Mouse (Mus musculus): ENCODE results near the gene N4bp2l2. TPM values are rescaled to one million over a fixed set of nuclear protein-coding genes. Genes with fewer than 3 reads are reported as not detected.
"Not testable (repeated sequence)": the region's sequence is repeated elsewhere in the genome, so short reads cannot be mapped to it uniquely, and the experiment has no call there.

The N4bp2l2 gene
- polyA plus RNA-seq, 1 experiment from 2014 or later = 30.4 TPM

GRCm38 (mm10) chr5:150668731-150669130, 2.7 kb upstream of the N4bp2l2 start:
- Histone ChIP-seq H3K27ac (no peak overlapping the region), H3K27me3 (ENCODE audit: insufficient read depth, poor library complexity, severe bottlenecking) (no peaks in the 10 kb centered on the region), H3K4me1 (replicated peaks) (peaks cover 9% of the 10 kb centered on the region; the same call in 1 of the 2 replicates), H3K4me3 (no peak overlapping the region), H3K36me3 (no peaks in the 10 kb centered on the region), H3K9me3 (no peaks in the 10 kb centered on the region)
- 61% methylated on average over 4 of the region's 4 CpGs for WGBS
- DNase-seq (ENCODE audit: low spot score) = no peak

GRCm38 (mm10) chr5:150665132-150665954, 640 bp downstream of the N4bp2l2 start:
- Histone ChIP-seq H3K36me3 (peaks cover 24% of the 10 kb centered on the region), H3K9me3 (no peaks in the 10 kb centered on the region), H3K27ac (peak overlapping the region; percentile 93), H3K27me3 (ENCODE audit: insufficient read depth, poor library complexity, severe bottlenecking) (no peaks in the 10 kb centered on the region), H3K4me1 (replicated peaks) (peaks cover 9% of the 10 kb centered on the region; the same call in 1 of the 2 replicates), H3K4me3 (peak overlapping the region; percentile 91)
- WGBS = under 1% methylated on average over 52 of the region's 52 CpGs
- peak; percentile 94 for DNase-seq (ENCODE audit: low spot score)

GRCm38 (mm10) chr5:150664794-150665131, 1.2 kb downstream of the N4bp2l2 start:
- WGBS = 0% methylated on average over 10 of the region's 10 CpGs
- peak overlapping the region; percentile 91 for H3K4me3 ChIP-seq
- H3K27me3 ChIP-seq (ENCODE audit: insufficient read depth, poor library complexity, severe bottlenecking) = no peaks in the 10 kb centered on the region
- peaks cover 29% of the 10 kb centered on the region for H3K36me3 ChIP-seq
- peak overlapping the region; percentile 93 for H3K27ac ChIP-seq
- no peaks in the 10 kb centered on the region for H3K9me3 ChIP-seq
- H3K4me1 ChIP-seq (replicated peaks) = peaks cover 9% of the 10 kb centered on the region; the same call in 1 of the 2 replicates
- DNase-seq (ENCODE audit: low spot score) = no peak

GRCm38 (mm10) chr5:150663926-150664325, 2.1 kb downstream of the N4bp2l2 start:
- not testable (repeated sequence) for H3K27ac ChIP-seq; H3K4me1 ChIP-seq (replicated peaks); DNase-seq (ENCODE audit: low spot score); H3K27me3 ChIP-seq (ENCODE audit: insufficient read depth, poor library complexity, severe bottlenecking); H3K9me3 ChIP-seq
- Histone ChIP-seq H3K4me3 (peak overlapping the region; percentile 91; the same call in 1 of the 2 replicates), H3K36me3 (peaks cover 36% of the 10 kb centered on the region)
- 92% methylated on average over 7 of the region's 7 CpGs for WGBS

DNA sequence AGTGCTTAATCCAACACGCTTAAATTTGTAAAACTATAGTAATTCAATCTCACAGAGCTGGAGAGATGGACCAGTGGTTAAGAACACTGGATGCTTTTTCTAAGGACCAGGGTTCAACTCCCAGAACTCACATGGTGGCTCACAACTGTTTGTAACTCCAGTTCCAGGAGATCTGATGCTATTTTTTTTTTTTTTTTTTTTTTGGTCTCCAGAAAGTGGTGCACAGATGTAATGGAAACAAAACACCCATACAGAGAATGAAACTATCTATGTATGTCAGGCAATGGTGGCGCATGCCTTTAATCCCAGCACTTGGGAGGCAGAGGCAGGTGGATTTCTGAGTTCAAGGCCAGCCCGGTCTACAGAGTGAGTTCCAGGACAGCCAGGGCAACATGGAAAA, 5.7 kb downstream of the N4bp2l2 start:
- H3K27me3 ChIP-seq (ENCODE audit: insufficient read depth, poor library complexity, severe bottlenecking); H3K9me3 ChIP-seq; DNase-seq (ENCODE audit: low spot score); H3K4me3 ChIP-seq; H3K27ac ChIP-seq; H3K4me1 ChIP-seq (replicated peaks): not testable (repeated sequence)
- 97% methylated on average over 3 of the region's 3 CpGs for WGBS
- peaks cover 71% of the 10 kb centered on the region for H3K36me3 ChIP-seq

DNA sequence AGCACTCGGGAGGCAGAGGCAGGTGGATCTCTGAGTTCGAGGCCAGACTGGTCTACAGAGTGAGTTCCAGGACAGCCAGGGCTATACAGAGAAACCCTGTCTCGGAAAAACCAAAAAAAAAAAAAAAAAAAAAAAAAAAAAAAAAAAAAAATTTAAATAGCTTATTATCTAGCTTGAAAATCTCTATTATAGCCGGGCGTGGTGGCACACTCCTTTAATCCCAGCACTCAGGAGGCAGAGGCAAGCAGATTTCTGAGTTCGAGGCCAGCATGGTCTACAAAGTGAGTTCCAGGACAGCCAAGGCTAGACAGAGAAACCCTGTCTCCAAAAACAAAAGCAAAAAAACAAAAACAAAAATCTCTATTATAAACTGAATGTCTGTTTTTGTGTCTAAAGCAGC, 6.6 kb downstream of the N4bp2l2 start:
- H3K27me3 ChIP-seq (ENCODE audit: insufficient read depth, poor library complexity, severe bottlenecking); H3K4me1 ChIP-seq (replicated peaks); H3K9me3 ChIP-seq; DNase-seq (ENCODE audit: low spot score); H3K4me3 ChIP-seq; H3K27ac ChIP-seq: not testable (repeated sequence)
- 98% methylated on average over 6 of the region's 6 CpGs for WGBS
- H3K36me3 ChIP-seq = peaks cover 79% of the 10 kb centered on the region

GRCm38 (mm10) chr5:150654548-150654947, 11.4 kb downstream of the N4bp2l2 start:
- Histone ChIP-seq H3K36me3 (peaks cover 68% of the 10 kb centered on the region), H3K9me3 (no peaks in the 10 kb centered on the region), H3K27me3 (ENCODE audit: insufficient read depth, poor library complexity, severe bottlenecking) (no peaks in the 10 kb centered on the region), H3K27ac (no peak overlapping the region), H3K4me1 (replicated peaks) (no peaks in the 10 kb centered on the region), H3K4me3 (no peak overlapping the region)
- no peak for DNase-seq (ENCODE audit: low spot score)

- 82% methylated on average over 2 of the region's 2 CpGs for WGBS
- Histone ChIP-seq H3K27ac (no peak overlapping the region), H3K9me3 (no peaks in the 10 kb centered on the region), H3K36me3 (peaks cover 69% of the 10 kb centered on the region), H3K4me1 (replicated peaks) (no peaks in the 10 kb centered on the region), H3K27me3 (ENCODE audit: insufficient read depth, poor library complexity, severe bottlenecking) (no peaks in the 10 kb centered on the region), H3K4me3 (no peak overlapping the region)
- no peak for DNase-seq (ENCODE audit: low spot score)
These were observed 13.4 kb downstream of the N4bp2l2 start for GRCm38 (mm10) chr5:150652578-150652977.

- 95% methylated on average over 4 of the region's 4 CpGs for WGBS
These were observed 21.1 kb downstream of the N4bp2l2 start for GRCm38 (mm10) chr5:150644926-150645325.

GRCm38 (mm10) chr5:150643390-150643789, 22.6 kb downstream of the N4bp2l2 start:
- H3K9me3 ChIP-seq; H3K27ac ChIP-seq; H3K4me1 ChIP-seq (replicated peaks); DNase-seq (ENCODE audit: low spot score); H3K4me3 ChIP-seq; H3K27me3 ChIP-seq (ENCODE audit: insufficient read depth, poor library complexity, severe bottlenecking): not testable (repeated sequence)
- peaks cover 88% of the 10 kb centered on the region for H3K36me3 ChIP-seq
- 93% methylated on average over 4 of the region's 4 CpGs for WGBS

More at GRCm38 (mm10) chr5:150644926-150645325, 21.1 kb downstream of the N4bp2l2 start:
- Histone ChIP-seq H3K36me3 (peaks cover 95% of the 10 kb centered on the region), H3K4me1 (replicated peaks) (no peaks in the 10 kb centered on the region), H3K27ac (no peak overlapping the region), H3K9me3 (no peaks in the 10 kb centered on the region), H3K4me3 (no peak overlapping the region), H3K27me3 (ENCODE audit: insufficient read depth, poor library complexity, severe bottlenecking) (no peaks in the 10 kb centered on the region)
- no peak for DNase-seq (ENCODE audit: low spot score)

DNA sequence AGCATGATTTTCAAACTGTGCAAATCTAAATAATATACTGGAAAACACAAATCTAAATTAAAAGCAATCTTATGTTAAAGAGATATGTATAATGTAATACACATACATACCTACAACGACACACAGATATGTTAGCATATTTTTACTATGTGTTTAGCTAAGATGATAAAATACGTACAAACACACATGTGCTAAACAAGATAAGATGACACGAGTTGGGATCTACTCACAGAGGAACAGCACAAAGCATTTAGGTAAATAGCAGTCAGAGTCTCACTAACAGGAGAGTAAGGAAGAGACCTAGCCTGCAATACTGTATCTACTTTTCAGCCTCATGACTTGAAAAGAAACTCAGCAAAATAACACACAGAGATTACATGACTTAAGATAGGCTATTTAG, 24.5 kb downstream of the N4bp2l2 start:
- Histone ChIP-seq H3K36me3 (peaks cover 84% of the 10 kb centered on the region), H3K4me1 (replicated peaks) (no peaks in the 10 kb centered on the region), H3K27me3 (ENCODE audit: insufficient read depth, poor library complexity, severe bottlenecking) (no peaks in the 10 kb centered on the region), H3K27ac (no peak overlapping the region), H3K4me3 (no peak overlapping the region), H3K9me3 (no peaks in the 10 kb centered on the region)
- DNase-seq (ENCODE audit: low spot score) = no peak
- WGBS = 91% methylated on average over 3 of the region's 3 CpGs

DNA sequence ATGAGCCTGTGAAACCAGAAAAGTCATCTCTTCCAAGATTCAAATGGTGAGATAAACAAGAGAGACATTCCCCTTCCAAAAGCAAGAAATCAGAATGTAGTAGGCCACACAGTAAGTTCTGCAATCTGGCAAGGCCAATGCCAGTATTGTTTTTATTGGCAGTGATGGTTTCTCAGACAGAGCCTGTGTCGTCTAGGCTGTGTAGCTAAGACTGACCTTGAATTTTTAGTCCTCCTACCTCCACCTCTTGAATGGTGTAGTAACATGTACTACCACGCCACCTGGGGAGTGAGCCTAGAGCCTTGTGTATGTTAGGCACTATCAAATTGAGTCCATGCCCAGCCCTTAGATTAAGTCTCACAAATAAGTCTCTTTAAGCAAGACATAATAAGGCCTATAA, 36.3 kb downstream of the N4bp2l2 start:
- Histone ChIP-seq H3K4me3 (no peak overlapping the region), H3K36me3 (peaks cover 34% of the 10 kb centered on the region), H3K4me1 (replicated peaks) (no peaks in the 10 kb centered on the region), H3K27me3 (ENCODE audit: insufficient read depth, poor library complexity, severe bottlenecking) (no peaks in the 10 kb centered on the region), H3K9me3 (no peaks in the 10 kb centered on the region), H3K27ac (no peak overlapping the region)
- no peak for DNase-seq (ENCODE audit: low spot score)
- 93% methylated on average over 2 of the region's 2 CpGs for WGBS

- DNase-seq (ENCODE audit: low spot score) = no peak
- WGBS = 98% methylated on average over 1 of the region's 1 CpGs
- no peaks in the 10 kb centered on the region for H3K27me3 ChIP-seq (ENCODE audit: insufficient read depth, poor library complexity, severe bottlenecking)
- H3K4me1 ChIP-seq (replicated peaks) = no peaks in the 10 kb centered on the region
- H3K27ac ChIP-seq = no peak overlapping the region
- H3K36me3 ChIP-seq = peaks cover 30% of the 10 kb centered on the region
- H3K9me3 ChIP-seq = no peaks in the 10 kb centered on the region
- H3K4me3 ChIP-seq = no peak overlapping the region
These were observed 36.7 kb downstream of the N4bp2l2 start for GRCm38 (mm10) chr5:150629272-150629671.

Data from hindbrain, embryonic 10.5 days (tissue).